Mouse (Mus musculus) olfactory bulb, adult 2 months (tissue): Measurements from ENCODE around the gene Plcxd2.

Source experiments
- CTCF ChIP-seq: fragments of 200-500 bp; IDR thresholded peaks from 2 replicates; pipeline ENCODE4 v1.5.1; 2012; ENCODE audit warnings: low read depth, mild to moderate bottlenecking, low read length, moderate library complexity; ENCODE audit not compliant: insufficient read depth
- POLR2A ChIP-seq: fragments of 200-500 bp; IDR thresholded peaks from 2 replicates; pipeline ENCODE4 v1.6.1; 2012; ENCODE audit warnings: mild to moderate bottlenecking, low read depth, low read length, moderate library complexity; ENCODE audit not compliant: insufficient read depth

DNA sequence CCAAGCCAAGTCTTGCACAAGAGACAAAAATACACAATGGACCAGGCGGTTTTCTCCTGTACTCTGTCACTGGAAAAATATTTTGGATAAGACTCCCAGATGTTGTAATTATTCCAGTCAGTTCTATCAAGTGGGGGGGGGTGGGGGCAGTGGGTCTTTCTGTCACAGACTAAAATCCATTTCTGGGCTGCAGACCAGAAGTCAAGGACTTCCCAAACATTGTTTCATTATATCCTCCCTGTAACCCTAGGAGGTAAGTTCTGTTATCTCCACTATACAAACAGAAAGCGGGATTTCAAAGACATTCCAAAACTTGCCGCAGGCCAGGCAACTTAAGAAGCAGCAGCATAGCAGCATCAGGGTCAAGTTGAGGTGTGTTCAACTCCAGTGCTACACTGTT, 82.4 kb downstream of the Plcxd2 start:
- TF ChIP-seq CTCF (no peak), POLR2A (no peak)
